Mouse (Mus musculus) heart, embryonic 14.5 days (tissue): Measurements from ENCODE around the gene Imp3. TPM values are rescaled to one million over a fixed set of nuclear protein-coding genes. Genes with fewer than 3 reads are reported as not detected.
"Not testable (repeated sequence)": the region's sequence is repeated elsewhere in the genome, so short reads cannot be mapped to it uniquely, and the experiment has no call there.

Source experiments
- ATAC-seq: fragments of 200-750 bp; cut with Nextera tagmentation; 2 replicates; pipeline ENCODE4 v1.8.0; 2017; ENCODE audit warnings: low read depth, moderate TSS enrichment; ENCODE audit not compliant: insufficient number of reproducible peaks, insufficient read depth, low FRiP score
- H3K27ac ChIP-seq, 2 experiments: fragments of 200-500 bp in 1 of 2; fragments of 300-500 bp in 1 of 2; sonication (generic) in 1 of 2; replicated peaks in 1 of 2; 2 replicates each; pipeline ENCODE4 v1.5.1; 2012 to 2014; ENCODE audit warnings: low read depth in 2 of 2, low read length in 2 of 2, control low read depth in 1 of 2, mild to moderate bottlenecking in 1 of 2, mixed read lengths in 1 of 2; ENCODE audit not compliant: control insufficient read depth in 1 of 2, insufficient read depth in 1 of 2
- H3K27me3 ChIP-seq: fragments of 300-500 bp; sonication (generic); 2 replicates; pipeline ENCODE4 v1.6.1; 2014; ENCODE audit warnings: mild to moderate bottlenecking, low read length, control low read depth; ENCODE audit not compliant: control insufficient read depth, insufficient read depth
- H3K36me3 ChIP-seq: fragments of 300-500 bp; sonication (generic); 2 replicates; pipeline ENCODE4 v1.6.1; 2014; ENCODE audit warnings: mild to moderate bottlenecking, control low read depth, low read length, mixed read lengths; ENCODE audit not compliant: control insufficient read depth, insufficient read depth
- H3K4me1 ChIP-seq, 2 experiments: fragments of 200-500 bp in 1 of 2; fragments of 300-500 bp in 1 of 2; sonication (generic) in 1 of 2; 2 replicates each; pipeline ENCODE4 v1.6.1; 2012 to 2014; ENCODE audit warnings: low read length in 2 of 2, control low read depth in 1 of 2, mixed read lengths in 1 of 2; ENCODE audit not compliant: control insufficient read depth in 2 of 2, insufficient read depth in 2 of 2
- H3K4me2 ChIP-seq: fragments of 300-500 bp; sonication (generic); 2 replicates; pipeline ENCODE4 v1.6.1; 2014; ENCODE audit warnings: mild to moderate bottlenecking, low read length
- H3K4me3 ChIP-seq, 2 experiments: fragments of 200-500 bp in 1 of 2; fragments of 300-500 bp in 1 of 2; sonication (generic) in 1 of 2; 2 replicates each; pipeline ENCODE4 v1.5.1; 2012 to 2014; ENCODE audit warnings: low read length in 2 of 2, mild to moderate bottlenecking in 2 of 2, control low read depth in 1 of 2, low read depth in 1 of 2, moderate library complexity in 1 of 2; ENCODE audit not compliant: control insufficient read depth in 1 of 2, insufficient read depth in 1 of 2
- H3K9ac ChIP-seq: fragments of 300-500 bp; sonication (generic); 2 replicates; pipeline ENCODE4 v1.6.1; 2014; ENCODE audit warnings: mild to moderate bottlenecking, low read length
- H3K9me3 ChIP-seq: fragments of 300-500 bp; sonication (generic); 2 replicates; pipeline ENCODE4 v1.6.1; 2016; ENCODE audit warnings: low read length, control low read depth; ENCODE audit not compliant: control insufficient read depth
- WGBS: fragments of 180-500 bp; shearing (Covaris S2); extraction: QIAGEN DNeasy Blood & Tissue Kit; methylation state at CpG from one replicate; pipeline ENCODE4 v1.1.7; 2014; 5-methylcytosine and 5-hydroxymethylcytosine counted together
- polyA plus RNA-seq: library from polyadenylated mRNA; unstranded; fragments of >200 nt; fragmentation: Nextera tagmentation; extraction: Ambion mirVana; gene quantifications from 2 replicates; pipeline ENCODE4 v1.2.1, GENCODE M21; 2014

Imp3 gene
- polyA plus RNA-seq, 1 experiment from 2014 or later, result 70.5 TPM

- peak; percentile 63 for ATAC-seq
- peaks cover 35 to 39% of the 10 kb centered on the region in 2 experiments for H3K4me1 ChIP-seq
- H3K27ac ChIP-seq, result peak within 1 kb of the TSS; percentile 93 to 97
- H3K27me3 ChIP-seq, result no peaks in the 10 kb centered on the region
- no peaks in the 10 kb centered on the region for H3K9me3 ChIP-seq
- WGBS, result under 1% methylated on average over 49 of the region's 50 CpGs
- peak within 1 kb of the TSS; percentile 82 for H3K9ac ChIP-seq
- H3K4me3 ChIP-seq, result peak within 1 kb of the TSS; percentile 65 to 89
- H3K36me3 ChIP-seq, result no peaks in the 10 kb centered on the region; the same call in 1 of the 2 replicates
- H3K4me2 ChIP-seq, result peak within 1 kb of the TSS; percentile 95
Observed at GRCm38 (mm10) chr9:56928041-56928811, 9.0 kb upstream of the Imp3 start, which contains the start of gene Snx33. Snx33 (minus strand) TSS chr9:56928371.

- Histone ChIP-seq H3K4me3 (no peak overlapping the region), H3K27me3 (no peaks in the 10 kb centered on the region), H3K27ac (no peak overlapping the region), H3K9ac (no peak overlapping the region), H3K4me1 (peaks cover 23 to 26% of the 10 kb centered on the region in 2 experiments), H3K36me3 (no peaks in the 10 kb centered on the region; the same call in 1 of the 2 replicates), H3K4me2 (no peak overlapping the region), H3K9me3 (no peaks in the 10 kb centered on the region)
- WGBS, result 47% methylated on average over 4 of the region's 4 CpGs
- ATAC-seq, result no peak
Observed at GRCm38 (mm10) chr9:56929496-56929895, 7.8 kb upstream of the Imp3 start.

GRCm38 (mm10) chr9:56930556-56930955, 6.7 kb upstream of the Imp3 start:
- H3K9ac ChIP-seq, result no peak overlapping the region
- H3K36me3 ChIP-seq, result no peaks in the 10 kb centered on the region; the same call in 1 of the 2 replicates
- no peak overlapping the region for H3K4me2 ChIP-seq
- H3K4me1 ChIP-seq, result peaks cover 16% of the 10 kb centered on the region in 2 experiments
- no peaks in the 10 kb centered on the region for H3K9me3 ChIP-seq
- no peaks in the 10 kb centered on the region for H3K27me3 ChIP-seq
- no peak for ATAC-seq
- no peak overlapping the region for H3K27ac ChIP-seq
- no peak overlapping the region for H3K4me3 ChIP-seq
- 50% methylated on average over 1 of the region's 1 CpGs for WGBS

GRCm38 (mm10) chr9:56936861-56937222, 433 bp upstream of the Imp3 start:
- Histone ChIP-seq H3K4me2 (peak overlapping the region; percentile 85), H3K9ac (peak overlapping the region; percentile 89), H3K27me3 (no peaks in the 10 kb centered on the region), H3K36me3 (no peaks in the 10 kb centered on the region), H3K27ac (peak overlapping the region; percentile 12 to 51; a peak in 2 of 4 replicates), H3K4me1 (peaks cover 2 to 14% of the 10 kb centered on the region in 2 experiments; a peak in 1 of 4 replicates), H3K4me3 (peak overlapping the region; percentile 69 to 83), H3K9me3 (no peaks in the 10 kb centered on the region)
- 22% methylated on average over 6 of the region's 6 CpGs for whole genome bisulfite sequencing
- no peak for ATAC-seq

GRCm38 (mm10) chr9:56938374-56938773, 1.1 kb downstream of the Imp3 start:
- Histone ChIP-seq H3K4me1 (peaks cover 2 to 14% of the 10 kb centered on the region in 2 experiments; a peak in 1 of 4 replicates), H3K9ac (peak overlapping the region; percentile 89), H3K4me2 (peak overlapping the region; percentile 85), H3K36me3 (no peaks in the 10 kb centered on the region), H3K27me3 (no peaks in the 10 kb centered on the region), H3K4me3 (peak overlapping the region; percentile 69 to 83), H3K27ac (peak overlapping the region; percentile 46 to 88; a peak in 3 of 4 replicates), H3K9me3 (no peaks in the 10 kb centered on the region)
- no peak for ATAC-seq
- under 1% methylated on average over 7 of the region's 7 CpGs for WGBS

GRCm38 (mm10) chr9:56947481-56947880, 10.2 kb downstream of the Imp3 start:
- not testable (repeated sequence) for H3K36me3 ChIP-seq, H3K4me3 ChIP-seq, H3K27me3 ChIP-seq, H3K4me2 ChIP-seq, H3K9me3 ChIP-seq, ATAC-seq, H3K9ac ChIP-seq, H3K27ac ChIP-seq
- 24% methylated on average over 3 of the region's 3 CpGs for WGBS
- H3K4me1 ChIP-seq, result peaks cover 5 to 11% of the 10 kb centered on the region in 2 experiments; a peak in 3 of 4 replicates

GRCm38 (mm10) chr9:56948699-56949098, 11.4 kb downstream of the Imp3 start:
- H3K4me2 ChIP-seq, H3K27me3 ChIP-seq, H3K36me3 ChIP-seq, H3K9ac ChIP-seq, ATAC-seq, H3K4me3 ChIP-seq, H3K27ac ChIP-seq, H3K9me3 ChIP-seq: not testable (repeated sequence)
- WGBS, result 75% methylated on average over 5 of the region's 5 CpGs
- peaks cover 5 to 11% of the 10 kb centered on the region in 2 experiments; a peak in 3 of 4 replicates for H3K4me1 ChIP-seq
